Mouse (Mus musculus): ENCODE results near the gene Ccl20. TPM values are rescaled to one million over a fixed set of nuclear protein-coding genes. Genes with fewer than 3 reads are reported as not detected.

The Ccl20 gene
- polyA plus RNA-seq, 1 experiment, result not detected

GRCm38 (mm10) chr1:83135829-83136228, 19.3 kb downstream of the Ccl20 start:
- no peak for DNase-seq (ENCODE audit: low read depth in 1 of 2, low spot score in 2 of 2)
- Histone ChIP-seq H3K27me3 (ENCODE audit: control insufficient read depth, insufficient read depth, low read length) (no peaks in the 10 kb centered on the region), H3K27ac (ENCODE audit: insufficient read depth, low read length) (no peak overlapping the region), H3K36me3 (ENCODE audit: control insufficient read depth, insufficient read depth, low read length) (no peaks in the 10 kb centered on the region), H3K4me3 (ENCODE audit: extremely low read depth, insufficient read depth, insufficient read length) (no peak overlapping the region), H3K4me1 (ENCODE audit: control insufficient read depth, insufficient read depth, insufficient read length) (no peaks in the 10 kb centered on the region)
- no peak for TF ChIP-seq CTCF (IDR thresholded peaks at IDR 0.05; ENCODE audit: extremely low read depth, insufficient read depth, insufficient read length, insufficient replicate concordance)
- TF ChIP-seq POLR2A (IDR thresholded peaks at IDR 0.05; ENCODE audit: low read depth, low read length), result no peak
- WGBS, result 79% methylated on average over 7 of the region's 7 CpGs

- no peaks in the 10 kb centered on the region for H3K36me3 ChIP-seq (ENCODE audit: control insufficient read depth, insufficient read depth, low read length)
- H3K4me3 ChIP-seq (ENCODE audit: extremely low read depth, insufficient read depth, insufficient read length), result no peak overlapping the region
- no peak for TF ChIP-seq POLR2A (IDR thresholded peaks at IDR 0.05; ENCODE audit: low read depth, low read length)
- 81% methylated on average over 8 of the region's 8 CpGs for WGBS
- no peak for DNase-seq (ENCODE audit: low read depth in 1 of 2, low spot score in 2 of 2)
- no peak overlapping the region for H3K27ac ChIP-seq (ENCODE audit: insufficient read depth, low read length)
- no peaks in the 10 kb centered on the region for H3K4me1 ChIP-seq (ENCODE audit: control insufficient read depth, insufficient read depth, insufficient read length)
- no peaks in the 10 kb centered on the region for H3K27me3 ChIP-seq (ENCODE audit: control insufficient read depth, insufficient read depth, low read length)
Observed at GRCm38 (mm10) chr1:83137847-83138246, 21.3 kb downstream of the Ccl20 start.

GRCm38 (mm10) chr1:83138721-83139120, 22.2 kb downstream of the Ccl20 start:
- no peak overlapping the region for H3K4me3 ChIP-seq (ENCODE audit: extremely low read depth, insufficient read depth, insufficient read length)
- H3K4me1 ChIP-seq (ENCODE audit: control insufficient read depth, insufficient read depth, insufficient read length), result no peaks in the 10 kb centered on the region
- DNase-seq (ENCODE audit: low read depth in 1 of 2, low spot score in 2 of 2), result no peak
- 82% methylated on average over 6 of the region's 6 CpGs for WGBS
- H3K27me3 ChIP-seq (ENCODE audit: control insufficient read depth, insufficient read depth, low read length), result no peaks in the 10 kb centered on the region
- no peaks in the 10 kb centered on the region for H3K36me3 ChIP-seq (ENCODE audit: control insufficient read depth, insufficient read depth, low read length)
- no peak overlapping the region for H3K27ac ChIP-seq (ENCODE audit: insufficient read depth, low read length)
- TF ChIP-seq POLR2A (IDR thresholded peaks at IDR 0.05; ENCODE audit: low read depth, low read length) (no peak), CTCF (IDR thresholded peaks at IDR 0.05; ENCODE audit: extremely low read depth, insufficient read depth, insufficient read length, insufficient replicate concordance) (no peak)

GRCm38 (mm10) chr1:83141510-83141909, 24.9 kb downstream of the Ccl20 start:
- WGBS, result 86% methylated on average over 8 of the region's 8 CpGs

GRCm38 (mm10) chr1:83142055-83142454, 25.5 kb downstream of the Ccl20 start:
- no peaks in the 10 kb centered on the region for H3K36me3 ChIP-seq (ENCODE audit: control insufficient read depth, insufficient read depth, low read length)
- H3K4me1 ChIP-seq (ENCODE audit: control insufficient read depth, insufficient read depth, insufficient read length), result no peaks in the 10 kb centered on the region
- no peak for TF ChIP-seq POLR2A (IDR thresholded peaks at IDR 0.05; ENCODE audit: low read depth, low read length)
- TF ChIP-seq CTCF (IDR thresholded peaks at IDR 0.05; ENCODE audit: extremely low read depth, insufficient read depth, insufficient read length, insufficient replicate concordance), result no peak
- 84% methylated on average over 5 of the region's 5 CpGs for WGBS
- H3K4me3 ChIP-seq (ENCODE audit: extremely low read depth, insufficient read depth, insufficient read length), result no peak overlapping the region
- no peak for DNase-seq (ENCODE audit: low read depth in 1 of 2, low spot score in 2 of 2)
- no peak overlapping the region for H3K27ac ChIP-seq (ENCODE audit: insufficient read depth, low read length)
- no peaks in the 10 kb centered on the region for H3K27me3 ChIP-seq (ENCODE audit: control insufficient read depth, insufficient read depth, low read length)

More at GRCm38 (mm10) chr1:83141510-83141909, 24.9 kb downstream of the Ccl20 start:
- H3K27ac ChIP-seq (ENCODE audit: insufficient read depth, low read length), result no peak overlapping the region
- H3K27me3 ChIP-seq (ENCODE audit: control insufficient read depth, insufficient read depth, low read length), result no peaks in the 10 kb centered on the region
- H3K4me3 ChIP-seq (ENCODE audit: extremely low read depth, insufficient read depth, insufficient read length), result no peak overlapping the region
- no peaks in the 10 kb centered on the region for H3K4me1 ChIP-seq (ENCODE audit: control insufficient read depth, insufficient read depth, insufficient read length)
- no peak for TF ChIP-seq CTCF (IDR thresholded peaks at IDR 0.05; ENCODE audit: extremely low read depth, insufficient read depth, insufficient read length, insufficient replicate concordance)
- TF ChIP-seq POLR2A (IDR thresholded peaks at IDR 0.05; ENCODE audit: low read depth, low read length), result no peak
- no peaks in the 10 kb centered on the region for H3K36me3 ChIP-seq (ENCODE audit: control insufficient read depth, insufficient read depth, low read length)
- no peak for DNase-seq (ENCODE audit: low read depth in 1 of 2, low spot score in 2 of 2)

GRCm38 (mm10) chr1:83146547-83146946, 30.0 kb downstream of the Ccl20 start:
- no peak for TF ChIP-seq CTCF (IDR thresholded peaks at IDR 0.05; ENCODE audit: extremely low read depth, insufficient read depth, insufficient read length, insufficient replicate concordance)
- no peak for TF ChIP-seq POLR2A (IDR thresholded peaks at IDR 0.05; ENCODE audit: low read depth, low read length)
- no peaks in the 10 kb centered on the region for H3K36me3 ChIP-seq (ENCODE audit: control insufficient read depth, insufficient read depth, low read length)
- no peak overlapping the region for H3K4me3 ChIP-seq (ENCODE audit: extremely low read depth, insufficient read depth, insufficient read length)
- H3K4me1 ChIP-seq (ENCODE audit: control insufficient read depth, insufficient read depth, insufficient read length), result no peaks in the 10 kb centered on the region
- no peak for DNase-seq (ENCODE audit: low read depth in 1 of 2, low spot score in 2 of 2)
- no peaks in the 10 kb centered on the region for H3K27me3 ChIP-seq (ENCODE audit: control insufficient read depth, insufficient read depth, low read length)
- no peak overlapping the region for H3K27ac ChIP-seq (ENCODE audit: insufficient read depth, low read length)
- 76% methylated on average over 2 of the region's 2 CpGs for WGBS

- WGBS, result 75% methylated on average over 3 of the region's 3 CpGs
- H3K36me3 ChIP-seq (ENCODE audit: control insufficient read depth, insufficient read depth, low read length), result no peaks in the 10 kb centered on the region
- no peak overlapping the region for H3K4me3 ChIP-seq (ENCODE audit: extremely low read depth, insufficient read depth, insufficient read length)
- H3K27ac ChIP-seq (ENCODE audit: insufficient read depth, low read length), result no peak overlapping the region
- TF ChIP-seq CTCF (IDR thresholded peaks at IDR 0.05; ENCODE audit: extremely low read depth, insufficient read depth, insufficient read length, insufficient replicate concordance), result no peak
- no peak for TF ChIP-seq POLR2A (IDR thresholded peaks at IDR 0.05; ENCODE audit: low read depth, low read length)
- no peaks in the 10 kb centered on the region for H3K4me1 ChIP-seq (ENCODE audit: control insufficient read depth, insufficient read depth, insufficient read length)
- no peak for DNase-seq (ENCODE audit: low read depth in 1 of 2, low spot score in 2 of 2)
- H3K27me3 ChIP-seq (ENCODE audit: control insufficient read depth, insufficient read depth, low read length), result no peaks in the 10 kb centered on the region
Observed at GRCm38 (mm10) chr1:83150227-83150626, 33.7 kb downstream of the Ccl20 start.
